Mouse (Mus musculus) ES-Bruce4 (cell line): ENCODE results near the gene Gpr62.

Experiments used
- CTCF ChIP-seq: IDR thresholded peaks from one replicate; pipeline ENCODE4 v1.8.1; 2011; ENCODE audit warnings: low read depth, low read length
- EP300 ChIP-seq: IDR thresholded peaks from 2 replicates; pipeline ENCODE4 v1.6.1; 2011; ENCODE audit warnings: low read depth, low read length; ENCODE audit not compliant: insufficient read depth
- POLR2A ChIP-seq: IDR thresholded peaks from one replicate; pipeline ENCODE4 v1.8.1; 2011; ENCODE audit warnings: low read length; ENCODE audit not compliant: insufficient read depth

DNA sequence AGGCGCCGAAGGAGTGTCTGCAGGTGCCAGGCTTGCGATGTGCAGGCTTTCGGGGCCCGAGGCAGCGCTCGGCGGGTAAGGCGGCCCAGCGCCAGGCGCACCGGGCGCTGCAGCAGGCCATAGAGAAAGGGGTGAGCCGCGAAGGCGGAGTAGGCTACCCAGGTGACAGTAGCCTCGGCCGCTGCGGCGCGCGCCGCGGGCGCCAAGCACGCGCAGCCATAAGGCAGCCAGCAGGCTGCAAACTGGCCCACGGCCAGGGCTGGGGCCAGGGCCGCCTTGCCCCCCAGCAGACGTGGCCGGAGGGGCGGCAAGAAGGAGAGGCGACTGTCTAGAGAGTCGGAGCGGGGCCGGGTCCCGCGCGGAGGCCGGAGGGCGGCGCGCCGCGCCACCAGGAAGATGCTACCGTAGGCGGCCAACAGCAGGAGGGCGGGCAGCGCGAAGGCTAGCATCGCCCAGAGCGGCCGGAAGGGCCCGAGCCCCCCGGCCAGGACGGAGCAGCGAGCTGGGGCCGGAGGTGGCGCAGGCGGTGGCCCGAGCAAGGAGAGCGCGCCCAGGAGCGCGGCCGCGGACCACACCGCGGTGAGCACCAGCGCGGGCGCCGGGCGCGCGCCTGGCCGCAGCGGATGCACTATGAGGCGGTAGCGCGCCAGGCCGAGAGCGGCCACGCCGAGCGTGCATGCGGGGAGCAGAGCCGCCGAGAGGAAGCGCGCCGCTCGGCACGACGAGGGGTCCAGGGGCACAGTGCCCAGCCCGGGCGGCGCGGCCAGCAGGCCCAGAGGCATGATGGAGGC, 792 bp downstream of the Gpr62 start:
- TF ChIP-seq CTCF (no peak), POLR2A (peak; percentile 46), EP300 (no peak)
